Mouse (Mus musculus): ENCODE results near the gene Kdm2b. TPM values are rescaled to one million over a fixed set of nuclear protein-coding genes. Genes with fewer than 3 reads are reported as not detected.

Gene Kdm2b
- polyA plus RNA-seq, 1 experiment from 2014 or later, result 7.6 TPM

- no peaks in the 10 kb centered on the region for H3K9me3 ChIP-seq (ENCODE audit: control insufficient read depth)
- WGBS, result 61% methylated on average over 2 of the region's 2 CpGs
- no peaks in the 10 kb centered on the region for H3K27me3 ChIP-seq (replicated peaks; ENCODE audit: control insufficient read depth, insufficient read depth, low read length)
- no peaks in the 10 kb centered on the region for H3K36me3 ChIP-seq (ENCODE audit: control insufficient read depth, insufficient read depth)
- no peak for ATAC-seq
- no peak overlapping the region for H3K9ac ChIP-seq (ENCODE audit: low read depth, low read length)
- 0 out of 2 replicates have a peak, but pooled peaks cover 4% of the 10 kb centered on the region for H3K4me1 ChIP-seq (replicated peaks; ENCODE audit: control insufficient read depth, insufficient read depth, low read length)
- no peak overlapping the region for H3K4me2 ChIP-seq (replicated peaks; ENCODE audit: low read depth)
- TF ChIP-seq CTCF (IDR thresholded peaks at IDR 0.05; ENCODE audit: low read depth), result no peak
- no peak overlapping the region for H3K4me3 ChIP-seq (ENCODE audit: low read depth, low read length)
- H3K27ac ChIP-seq (ENCODE audit: low read depth, low read length), result no peak overlapping the region
Measured at GRCm38 (mm10) chr5:122890396-122890795, 99.2 kb downstream of the Kdm2b start.

DNA sequence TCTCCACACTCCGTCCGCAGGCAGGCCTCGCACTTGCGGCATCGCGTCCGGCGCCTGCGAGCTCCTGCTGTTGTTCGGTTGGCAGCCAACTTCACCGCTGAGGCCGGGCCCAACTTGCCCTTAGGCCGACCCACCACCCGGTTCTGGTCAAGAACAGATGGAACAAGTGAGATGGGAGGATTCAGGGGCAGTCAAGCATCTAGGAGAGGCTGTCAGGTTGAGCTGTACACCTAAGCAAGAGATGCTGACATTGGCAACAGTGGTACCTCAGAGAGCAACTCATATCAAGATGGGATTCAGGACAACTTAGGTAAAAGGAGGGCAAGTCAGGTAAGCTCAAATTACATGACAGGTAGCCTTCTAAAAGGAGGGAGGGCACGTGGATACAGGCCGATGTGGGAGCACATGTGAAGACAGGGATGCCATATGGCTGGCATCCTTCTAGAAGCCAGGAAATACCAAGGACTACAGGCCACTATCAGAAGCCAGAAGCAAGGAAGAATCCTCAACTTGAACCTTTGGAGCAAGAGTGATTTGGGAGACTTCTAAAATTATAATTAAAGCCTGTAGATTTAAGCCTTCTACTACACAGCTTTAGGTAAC lies 100.9 kb downstream of the Kdm2b start:
- H3K4me3 ChIP-seq (ENCODE audit: low read depth, low read length), result no peak overlapping the region
- no peaks in the 10 kb centered on the region for H3K9me3 ChIP-seq (ENCODE audit: control insufficient read depth)
- no peak overlapping the region for H3K27ac ChIP-seq (ENCODE audit: low read depth, low read length)
- H3K9ac ChIP-seq (ENCODE audit: low read depth, low read length), result 0 out of 2 replicates have a peak overlapping the region, but pooled peaks have one; percentile 7
- H3K4me2 ChIP-seq (replicated peaks; ENCODE audit: low read depth), result no peak overlapping the region
- H3K27me3 ChIP-seq (replicated peaks; ENCODE audit: control insufficient read depth, insufficient read depth, low read length), result no peaks in the 10 kb centered on the region
- no peak for TF ChIP-seq CTCF (IDR thresholded peaks at IDR 0.05; ENCODE audit: low read depth)
- WGBS, result 93% methylated on average over 16 of the region's 16 CpGs
- ATAC-seq, result no peak
- 0 out of 2 replicates have a peak, but pooled peaks cover 4% of the 10 kb centered on the region for H3K4me1 ChIP-seq (replicated peaks; ENCODE audit: control insufficient read depth, insufficient read depth, low read length)
- H3K36me3 ChIP-seq (ENCODE audit: control insufficient read depth, insufficient read depth), result no peaks in the 10 kb centered on the region

GRCm38 (mm10) chr5:122887926-122888611 lies 101.6 kb downstream of the Kdm2b start:
- H3K4me2 ChIP-seq (replicated peaks; ENCODE audit: low read depth), result no peak overlapping the region
- 0 out of 2 replicates have a peak overlapping the region, but pooled peaks have one; percentile 7 for H3K9ac ChIP-seq (ENCODE audit: low read depth, low read length)
- H3K27ac ChIP-seq (ENCODE audit: low read depth, low read length), result no peak overlapping the region
- TF ChIP-seq CTCF (IDR thresholded peaks at IDR 0.05; ENCODE audit: low read depth), result no peak
- no peaks in the 10 kb centered on the region for H3K27me3 ChIP-seq (replicated peaks; ENCODE audit: control insufficient read depth, insufficient read depth, low read length)
- H3K36me3 ChIP-seq (ENCODE audit: control insufficient read depth, insufficient read depth), result no peaks in the 10 kb centered on the region
- no peaks in the 10 kb centered on the region for H3K9me3 ChIP-seq (ENCODE audit: control insufficient read depth)
- no peak for ATAC-seq
- no peak overlapping the region for H3K4me3 ChIP-seq (ENCODE audit: low read depth, low read length)
- 66% methylated on average over 8 of the region's 8 CpGs for WGBS
- H3K4me1 ChIP-seq (replicated peaks; ENCODE audit: control insufficient read depth, insufficient read depth, low read length), result 0 out of 2 replicates have a peak, but pooled peaks cover 4% of the 10 kb centered on the region

GRCm38 (mm10) chr5:122887033-122887432 lies 102.6 kb downstream of the Kdm2b start:
- no peaks in the 10 kb centered on the region for H3K27me3 ChIP-seq (replicated peaks; ENCODE audit: control insufficient read depth, insufficient read depth, low read length)
- H3K9ac ChIP-seq (ENCODE audit: low read depth, low read length), result no peak overlapping the region
- ATAC-seq, result no peak
- no peak for TF ChIP-seq CTCF (IDR thresholded peaks at IDR 0.05; ENCODE audit: low read depth)
- no peak overlapping the region for H3K4me3 ChIP-seq (ENCODE audit: low read depth, low read length)
- peaks cover 4% of the 10 kb centered on the region; the same call in 1 of the 2 replicates for H3K4me1 ChIP-seq (replicated peaks; ENCODE audit: control insufficient read depth, insufficient read depth, low read length)
- no peak overlapping the region for H3K4me2 ChIP-seq (replicated peaks; ENCODE audit: low read depth)
- no peaks in the 10 kb centered on the region for H3K36me3 ChIP-seq (ENCODE audit: control insufficient read depth, insufficient read depth)
- no peak overlapping the region for H3K27ac ChIP-seq (ENCODE audit: low read depth, low read length)
- no peaks in the 10 kb centered on the region for H3K9me3 ChIP-seq (ENCODE audit: control insufficient read depth)
- 88% methylated on average over 9 of the region's 9 CpGs for WGBS

DNA sequence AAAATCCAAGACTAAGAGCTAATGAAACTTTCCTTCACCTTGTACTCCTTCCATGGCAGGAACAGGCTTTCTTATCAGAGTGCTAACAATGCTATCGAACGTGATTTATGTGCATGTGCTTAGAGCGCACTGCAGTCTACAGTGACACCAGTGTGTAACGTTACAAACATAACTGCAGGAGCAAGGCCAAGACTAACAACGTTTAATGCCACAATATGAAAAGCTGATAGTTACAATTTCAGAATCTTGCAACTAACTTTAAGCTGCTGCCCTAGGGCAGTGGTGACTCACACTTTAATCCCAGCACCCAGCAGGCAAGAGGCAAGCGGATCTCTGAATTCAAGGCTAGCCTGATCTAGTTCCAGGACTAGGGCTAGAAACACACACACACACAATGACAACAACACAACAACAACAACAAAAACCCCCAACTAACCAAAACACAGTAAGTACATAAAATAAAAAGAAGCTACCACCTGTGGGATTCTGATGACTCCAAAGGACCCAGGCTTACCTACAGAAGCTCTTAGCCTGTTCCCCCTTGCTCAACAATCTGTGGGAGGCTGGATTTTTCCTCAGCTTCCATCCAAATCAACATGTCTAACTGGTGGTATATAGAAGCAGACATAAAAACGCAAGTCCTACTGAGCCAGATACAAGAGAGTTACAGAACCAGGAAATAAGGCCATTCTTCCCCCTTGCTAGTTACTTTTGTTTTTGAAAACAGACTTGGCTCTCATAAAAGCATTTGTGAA lies 104.9 kb downstream of the Kdm2b start:
- ATAC-seq, result no peak
- no peak overlapping the region; the same call in 1 of the 2 replicates for H3K27ac ChIP-seq (ENCODE audit: low read depth, low read length)
- peaks cover 4% of the 10 kb centered on the region; the same call in 1 of the 2 replicates for H3K4me1 ChIP-seq (replicated peaks; ENCODE audit: control insufficient read depth, insufficient read depth, low read length)
- no peak overlapping the region for H3K4me3 ChIP-seq (ENCODE audit: low read depth, low read length)
- peaks cover 10% of the 10 kb centered on the region; the same call in 1 of the 2 replicates for H3K36me3 ChIP-seq (ENCODE audit: control insufficient read depth, insufficient read depth)
- no peaks in the 10 kb centered on the region for H3K27me3 ChIP-seq (replicated peaks; ENCODE audit: control insufficient read depth, insufficient read depth, low read length)
- no peak for TF ChIP-seq CTCF (IDR thresholded peaks at IDR 0.05; ENCODE audit: low read depth)
- H3K4me2 ChIP-seq (replicated peaks; ENCODE audit: low read depth), result no peak overlapping the region
- H3K9me3 ChIP-seq (ENCODE audit: control insufficient read depth), result no peaks in the 10 kb centered on the region
- H3K9ac ChIP-seq (ENCODE audit: low read depth, low read length), result no peak overlapping the region
- WGBS, result 42% methylated on average over 7 of the region's 7 CpGs

DNA sequence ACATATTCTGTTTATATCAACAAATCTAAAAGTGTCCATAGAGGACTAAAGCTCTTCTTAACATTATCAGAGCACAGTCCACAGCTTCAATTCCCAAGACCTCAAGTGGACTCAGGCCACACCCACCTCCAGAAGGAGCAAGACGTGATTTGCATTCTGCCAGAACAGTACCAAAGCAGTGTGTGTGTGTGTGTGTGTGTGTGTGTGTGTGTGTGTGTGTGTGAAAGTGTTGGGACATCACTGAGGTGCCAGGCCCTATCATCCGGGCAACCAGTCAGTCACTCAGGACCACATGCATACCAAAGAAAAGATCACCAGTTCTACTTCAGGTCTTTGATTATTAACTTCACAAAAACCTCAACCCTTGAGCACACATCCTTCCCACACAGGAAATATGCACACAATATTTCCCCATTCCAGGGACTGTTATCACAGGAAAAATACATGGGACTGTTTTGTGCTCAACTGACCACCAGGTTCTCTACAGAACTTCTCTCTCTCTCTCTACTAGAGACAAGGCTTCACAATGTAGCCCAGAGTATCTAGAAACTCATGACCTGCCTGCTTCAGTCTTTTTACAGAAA lies 105.9 kb downstream of the Kdm2b start:
- Histone ChIP-seq H3K4me1 (replicated peaks; ENCODE audit: control insufficient read depth, insufficient read depth, low read length) (peaks cover 4% of the 10 kb centered on the region; the same call in 1 of the 2 replicates), H3K27me3 (replicated peaks; ENCODE audit: control insufficient read depth, insufficient read depth, low read length) (no peaks in the 10 kb centered on the region), H3K9me3 (ENCODE audit: control insufficient read depth) (no peaks in the 10 kb centered on the region), H3K4me3 (ENCODE audit: low read depth, low read length) (no peak overlapping the region), H3K36me3 (ENCODE audit: control insufficient read depth, insufficient read depth) (peaks cover 21% of the 10 kb centered on the region; the same call in 1 of the 2 replicates), H3K9ac (ENCODE audit: low read depth, low read length) (no peak overlapping the region), H3K27ac (ENCODE audit: low read depth, low read length) (no peak overlapping the region), H3K4me2 (replicated peaks; ENCODE audit: low read depth) (no peak overlapping the region)
- 32% methylated on average over 2 of the region's 2 CpGs for WGBS
- ATAC-seq, result no peak
- no peak for TF ChIP-seq CTCF (IDR thresholded peaks at IDR 0.05; ENCODE audit: low read depth)

All from intestine, postnatal 0 days (tissue).